Mouse (Mus musculus) right cerebral cortex, postnatal 36 days (tissue): ENCODE results near the gene Myo18a.

Experiments
- DNase-seq, 2 experiments: peaks; one replicate each; pipeline ENCODE4 v3.0.0; 2022; ENCODE audit warnings: low spot score in 2 of 2, mixed read lengths in 1 of 2

Myo18a gene

DNA sequence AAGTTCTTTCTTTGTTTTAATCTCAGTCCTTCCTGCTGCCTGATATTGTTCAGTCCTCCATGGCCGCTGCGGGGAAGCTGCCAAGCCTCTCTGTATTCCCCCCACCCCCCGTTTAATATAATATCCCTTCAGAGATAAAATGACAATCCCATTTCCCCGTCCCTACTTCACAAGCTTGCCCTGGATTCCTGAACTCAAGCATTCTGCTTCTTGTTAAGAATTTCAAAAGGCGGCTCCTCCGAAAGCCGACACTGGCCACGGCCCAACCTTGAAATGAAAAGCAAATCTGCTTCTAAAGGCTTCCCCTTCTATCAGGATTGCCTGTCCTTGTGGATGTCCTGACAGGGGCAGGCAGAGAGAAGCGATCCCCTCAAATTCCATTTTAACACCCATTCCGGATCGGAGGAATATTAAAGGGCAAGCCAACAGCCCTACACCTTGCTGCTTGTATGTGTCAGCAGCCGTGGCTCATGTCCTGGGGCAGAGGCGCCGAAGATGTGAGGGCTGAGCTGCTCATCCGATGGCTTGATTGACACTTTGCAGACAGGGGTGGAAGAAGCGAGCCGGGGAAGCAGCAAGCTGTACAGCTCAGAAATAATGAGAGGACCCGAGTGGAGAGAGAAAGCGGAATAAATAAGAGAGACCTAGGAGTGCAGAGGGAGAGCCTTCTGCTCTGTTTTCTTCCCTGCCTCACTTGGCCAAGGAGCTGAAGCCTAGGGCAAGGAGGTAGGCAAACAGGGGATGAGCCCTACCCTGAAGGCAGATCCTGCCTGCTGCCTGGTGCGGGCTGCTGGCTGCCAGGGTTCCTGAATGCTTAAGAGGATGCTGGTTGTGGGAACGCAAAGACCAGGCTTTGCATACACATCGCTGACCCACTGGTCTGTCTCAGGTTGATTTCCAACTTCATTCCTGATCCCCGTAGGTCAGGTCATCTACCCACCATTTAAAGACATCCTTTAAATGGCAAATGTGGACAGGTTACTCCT is 134.1 kb downstream of the Myo18a start:
- DNase-seq, result no peak

DNA sequence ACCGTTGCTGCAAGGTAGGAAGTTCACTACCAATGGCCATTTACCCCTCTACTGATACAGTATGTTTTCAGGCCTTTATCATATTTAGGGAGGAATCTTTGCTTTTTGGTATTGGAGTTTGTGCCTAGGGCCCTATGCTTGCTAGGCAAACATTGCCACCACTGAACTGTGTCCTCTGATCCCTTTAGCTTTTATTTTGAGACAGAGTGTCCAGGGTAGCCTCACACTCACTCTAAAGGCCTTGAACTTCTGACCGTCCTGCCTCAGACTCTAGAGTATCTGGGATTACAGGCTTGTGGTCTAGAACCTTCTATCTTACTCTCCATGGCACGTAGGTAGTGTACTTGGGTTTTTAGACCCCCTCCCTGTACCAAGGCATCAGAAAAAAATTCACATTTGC is 137.1 kb downstream of the Myo18a start:
- no peak for DNase-seq

DNA sequence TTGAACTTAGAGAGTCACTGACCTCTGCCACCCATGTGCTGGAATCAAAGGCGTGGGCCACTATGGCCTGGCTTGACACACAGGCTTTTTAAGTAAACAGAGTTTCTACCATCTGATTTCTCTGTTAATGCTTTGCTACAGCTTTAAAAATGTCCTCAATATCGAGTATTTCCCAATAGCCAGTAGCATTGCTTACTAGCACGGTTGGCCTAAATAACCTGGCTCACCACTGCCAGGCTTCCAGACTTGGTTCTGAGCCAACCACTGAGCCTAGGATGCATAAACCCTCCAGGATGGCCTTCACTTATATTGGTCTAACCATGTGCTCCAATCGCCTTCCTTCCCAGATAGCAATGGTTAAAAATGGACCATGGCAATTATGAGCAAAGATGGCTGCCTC is 137.7 kb downstream of the Myo18a start:
- no peak for DNase-seq

DNA sequence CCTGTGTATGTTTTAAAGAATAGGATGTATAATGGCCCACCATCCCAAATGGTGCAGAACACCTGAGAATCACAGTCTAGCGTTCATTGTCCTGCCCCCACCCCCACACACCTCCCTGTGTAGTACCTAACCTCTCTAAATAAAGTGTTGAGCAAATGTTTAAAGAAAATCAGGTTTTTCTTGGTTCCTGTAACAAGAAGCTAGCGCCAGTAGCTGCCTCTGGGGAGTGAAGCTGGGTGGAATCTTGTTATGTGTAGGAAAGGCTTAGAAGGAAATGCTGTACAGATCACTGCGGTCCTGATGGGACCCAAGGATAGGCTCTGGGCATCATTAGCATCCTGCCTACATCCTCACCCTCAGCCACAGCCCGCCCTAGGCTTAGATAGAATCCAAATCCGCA is 138.3 kb downstream of the Myo18a start:
- no peak for DNase-seq

DNA sequence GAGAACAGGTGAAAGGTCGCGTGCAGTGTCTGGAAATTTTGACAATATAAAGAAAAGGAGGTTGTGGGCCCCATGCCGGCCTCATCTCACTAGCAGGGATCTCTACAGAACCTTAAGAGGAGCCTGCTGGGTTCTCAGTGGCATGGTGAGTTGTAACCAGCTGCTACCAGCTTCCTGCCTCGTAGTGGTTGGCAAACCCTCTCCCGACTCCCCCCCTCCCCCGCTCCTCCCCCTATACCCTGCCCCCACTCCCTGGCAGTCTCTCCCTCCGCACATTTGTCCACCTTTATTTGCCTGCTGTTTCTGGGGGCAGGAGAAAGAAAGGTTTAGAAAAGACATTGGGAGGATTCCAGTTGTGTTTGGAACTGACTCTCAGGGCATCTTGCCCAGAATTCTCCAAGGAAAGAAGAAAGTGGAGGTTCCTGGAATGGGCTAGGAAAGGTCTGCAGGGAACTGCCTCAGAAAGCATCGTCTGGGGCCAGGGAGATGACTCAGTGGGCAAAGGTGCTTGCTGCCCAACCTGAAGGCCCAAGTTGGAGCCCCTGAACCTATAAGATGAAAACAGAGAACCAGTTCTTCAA is 138.8 kb downstream of the Myo18a start:
- no peak for DNase-seq

GRCm38 (mm10) chr11:77903761-77904160 is 140.7 kb downstream of the Myo18a start:
- no peak for DNase-seq

DNA sequence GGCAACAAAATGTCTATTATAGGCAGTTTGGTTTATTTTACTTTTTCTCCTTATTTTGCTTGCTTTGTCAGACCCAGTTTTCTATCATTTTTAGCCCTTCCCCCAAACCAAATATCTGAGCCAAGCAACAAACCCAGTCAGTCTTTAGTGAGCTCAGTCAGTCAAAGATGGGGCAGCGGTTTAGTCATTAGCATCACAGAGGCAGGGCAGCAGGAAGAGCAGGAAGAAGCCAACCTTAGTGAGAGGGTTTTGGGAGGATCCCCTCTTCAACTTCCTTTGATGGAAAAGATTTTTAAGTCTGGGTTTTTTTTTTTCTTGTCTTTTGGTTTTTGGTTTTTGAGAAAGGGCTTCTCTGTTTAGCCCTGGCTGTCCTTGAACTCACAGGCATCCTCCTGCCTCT is 141.7 kb downstream of the Myo18a start:
- no peak for DNase-seq

- DNase-seq, result no peak
Observed at GRCm38 (mm10) chr11:77906097-77906687, 143.1 kb downstream of the Myo18a start.

GRCm38 (mm10) chr11:77906747-77907174 is 143.7 kb downstream of the Myo18a start:
- no peak for DNase-seq

DNA sequence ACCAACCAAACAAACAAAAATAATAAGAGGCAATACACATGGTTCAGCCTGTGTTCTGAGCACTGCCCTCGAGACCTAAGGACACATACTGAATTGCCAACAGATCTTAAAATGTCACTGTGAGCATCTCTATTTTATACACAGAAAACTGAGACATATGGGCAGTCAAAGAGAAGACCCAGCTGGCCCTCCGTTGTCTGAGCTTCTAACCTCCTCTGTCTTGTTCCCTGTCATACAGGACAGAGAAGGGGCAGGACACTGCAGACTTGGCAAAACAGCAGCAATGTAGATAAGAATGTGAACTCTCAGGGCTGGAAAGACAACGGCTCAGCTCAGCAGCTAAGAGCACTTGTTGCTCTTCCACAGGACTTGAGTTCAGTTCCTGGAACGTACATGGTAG is 145.4 kb downstream of the Myo18a start:
- no peak for DNase-seq

DNA sequence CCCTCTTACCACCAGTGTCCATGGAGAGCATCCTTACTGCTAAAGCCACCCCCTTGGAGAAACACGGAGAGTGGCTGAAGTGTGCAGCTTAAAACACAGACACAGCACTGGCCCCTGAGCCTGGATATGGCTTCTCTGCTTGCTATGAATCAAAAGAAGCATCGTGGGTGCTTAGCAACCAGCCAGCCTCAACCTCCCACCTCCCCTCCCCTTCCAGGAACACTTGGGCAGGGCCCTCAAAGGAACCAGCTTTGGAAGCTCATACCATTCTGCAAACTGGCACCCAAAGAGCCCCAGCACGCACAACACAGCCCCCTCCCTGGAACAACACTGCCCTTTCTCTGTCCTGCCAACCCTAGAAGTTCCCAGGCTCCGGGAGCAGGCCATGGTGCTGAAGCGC is 146.3 kb downstream of the Myo18a start:
- DNase-seq, result no peak

DNA sequence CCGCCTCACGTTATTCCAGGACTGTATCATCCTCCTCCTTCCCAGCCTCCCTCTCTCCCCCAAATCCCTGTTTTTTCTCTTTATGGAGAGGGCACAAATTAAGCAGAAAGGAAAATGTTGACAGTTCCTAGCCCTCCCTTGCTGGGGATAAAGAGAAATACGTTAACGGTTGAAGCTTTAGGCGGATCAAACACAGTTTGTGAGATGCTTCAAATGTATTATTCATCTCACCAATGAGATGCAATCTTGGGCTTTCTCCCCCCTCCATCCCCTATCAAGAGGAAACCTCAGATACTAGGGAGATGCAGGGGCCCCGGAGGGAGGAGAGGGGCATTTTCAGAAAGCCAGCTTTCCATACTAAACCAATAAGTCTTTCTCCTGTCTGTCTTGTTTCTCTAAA is 146.7 kb downstream of the Myo18a start:
- DNase-seq, result no peak

DNA sequence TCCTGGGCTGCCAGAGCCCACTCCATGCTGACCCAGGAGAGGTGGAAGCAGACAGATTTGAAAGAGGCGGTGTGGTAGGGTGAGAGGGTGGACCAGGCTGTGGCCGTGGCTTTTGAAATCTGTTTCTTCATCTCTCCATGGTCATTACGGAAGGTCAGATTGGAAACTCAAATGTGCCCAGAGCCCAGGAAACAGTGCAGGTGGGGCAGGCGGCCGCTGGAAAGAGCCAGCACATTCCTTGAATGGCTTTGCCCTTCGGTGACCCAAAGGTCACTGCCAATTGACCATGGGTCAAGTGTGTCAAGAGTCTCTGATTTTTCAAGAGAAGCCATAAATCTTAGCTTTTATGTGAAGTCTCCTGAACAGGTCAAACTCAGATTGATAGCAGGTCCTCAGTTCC is 150.5 kb downstream of the Myo18a start:
- DNase-seq, result no peak

DNA sequence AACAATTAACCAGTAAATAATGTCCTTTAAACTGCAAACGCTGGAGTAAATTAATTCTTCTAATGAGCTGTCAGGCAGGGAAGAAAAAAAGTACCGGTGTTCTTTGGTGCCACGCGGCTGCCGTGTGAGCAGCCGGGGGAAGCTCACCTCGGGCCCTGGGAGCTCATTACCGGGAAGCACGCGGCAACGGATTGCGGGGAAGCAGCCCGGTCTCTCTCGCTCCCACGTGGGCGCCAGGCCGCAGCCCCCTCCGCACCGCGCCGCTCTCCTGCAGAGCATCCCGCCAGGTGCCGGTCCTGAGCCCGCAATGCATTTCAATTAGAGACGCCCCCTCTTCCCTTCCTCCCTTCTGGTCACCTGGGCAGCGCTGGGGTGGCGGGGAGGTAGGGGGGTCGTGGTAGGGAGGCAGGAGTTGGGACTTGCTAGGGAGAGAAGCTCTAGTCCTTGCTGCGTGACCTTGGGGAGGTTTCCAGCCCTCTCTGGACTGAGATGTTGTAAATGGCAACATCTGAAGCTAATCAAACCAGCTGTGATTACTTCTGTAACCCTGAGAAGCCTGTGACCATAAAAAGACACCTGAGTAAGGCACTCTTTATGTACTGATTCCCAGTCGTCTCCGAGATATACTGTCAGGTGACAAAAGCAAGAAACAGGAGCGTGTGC is 151.7 kb downstream of the Myo18a start:
- DNase-seq, result no peak
